Mouse (Mus musculus): Measurements from ENCODE around the gene Gbp2b.
"Not testable (repeated sequence)": the region's sequence is repeated elsewhere in the genome, so short reads cannot be mapped to it uniquely, and the experiment has no call there.

GRCm38 (mm10) chr3:142567490-142567889, 27.2 kb upstream of the Gbp2b start:
- TF ChIP-seq EP300, CTCF (IDR thresholded peaks at IDR 0.05): not testable (repeated sequence)

Measured in lung, postnatal 0 days (tissue).